Comparison of ENCODE assay signal across 30 mouse cellular contexts in the genomic region with DNA sequence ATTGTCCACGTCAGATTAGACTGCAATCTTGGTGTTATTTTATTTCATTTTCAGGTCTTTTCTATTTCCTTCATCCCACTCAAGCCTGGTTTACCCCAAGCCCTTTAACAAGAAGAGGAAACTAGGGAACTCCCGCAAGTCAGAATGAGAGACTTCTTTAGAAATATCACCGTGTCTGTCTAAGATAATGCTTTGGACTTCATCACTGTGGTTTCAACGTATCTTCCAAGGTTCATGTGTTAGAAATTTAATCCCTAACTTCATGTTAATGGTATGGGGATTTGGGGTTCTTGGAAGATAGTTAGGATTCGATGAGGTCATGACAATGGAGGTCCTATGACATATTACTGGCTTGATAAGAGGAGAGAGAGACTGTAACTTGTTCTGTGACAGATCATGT.
"Had no signal": no experiment of that assay in that cellular context is flagged by ENCODE, and none has a peak within 500 bp of the region (broad histone marks: within the 10 kb centered on the region; RNA-seq: fewer than 3 reads in every experiment).

No protein-coding gene starts in this region.

- H3K4me3 ChIP-seq: heart, embryonic 12.5 days; heart, embryonic 13.5 days; heart, embryonic 15.5 days; hindbrain, embryonic 10.5 days; hindbrain, embryonic 12.5 days; hindbrain, embryonic 13.5 days; hindbrain, embryonic 15.5 days; intestine, embryonic 15.5 days; kidney, embryonic 15.5 days; layer of hippocampus, adult 2 months; left cerebral cortex, adult 2 months had no signal

- H3K27me3 ChIP-seq: heart, embryonic 12.5 days; heart, embryonic 15.5 days; hindbrain, embryonic 12.5 days; hindbrain, embryonic 13.5 days; hindbrain, embryonic 15.5 days; intestine, embryonic 15.5 days; kidney, embryonic 15.5 days had no signal

- H3K9me3 ChIP-seq: heart, embryonic 12.5 days; heart, embryonic 13.5 days; heart, embryonic 15.5 days; hindbrain, embryonic 10.5 days; hindbrain, embryonic 12.5 days; hindbrain, embryonic 13.5 days; hindbrain, embryonic 15.5 days; intestine, embryonic 15.5 days; kidney, embryonic 15.5 days had no signal

- H3K4me1 ChIP-seq: heart, embryonic 12.5 days; heart, embryonic 13.5 days; heart, embryonic 15.5 days; hindbrain, embryonic 10.5 days; hindbrain, embryonic 12.5 days; hindbrain, embryonic 13.5 days; hindbrain, embryonic 15.5 days; intestine, embryonic 15.5 days; kidney, embryonic 15.5 days had no signal

- DNase-seq: heart, postnatal 10 days; heart, postnatal 14 days; heart, postnatal 36 days; heart, postnatal 4 days; kidney, adult 11 months; kidney, adult 18-20 months; kidney, adult 2 months; kidney, adult 8-10 months; kidney, adult 9 months; kidney, postnatal 10 days; kidney, postnatal 14 days; kidney, postnatal 25 days; kidney, postnatal 36 days; kidney, postnatal 4 days; layer of hippocampus, adult 9-11 months; layer of hippocampus, postnatal 36 days had no signal

- H3K36me3 ChIP-seq: heart, embryonic 12.5 days; heart, embryonic 13.5 days; heart, embryonic 15.5 days; hindbrain, embryonic 10.5 days; hindbrain, embryonic 12.5 days; hindbrain, embryonic 13.5 days; hindbrain, embryonic 15.5 days; intestine, embryonic 15.5 days; kidney, embryonic 15.5 days had no signal

- H3K9ac ChIP-seq: heart, embryonic 12.5 days; heart, embryonic 13.5 days; heart, embryonic 15.5 days; hindbrain, embryonic 12.5 days; hindbrain, embryonic 13.5 days; hindbrain, embryonic 14.5 days; hindbrain, embryonic 15.5 days; intestine, embryonic 15.5 days; kidney, embryonic 15.5 days had no signal

- H3K27ac ChIP-seq: heart, embryonic 13.5 days; heart, embryonic 15.5 days; hindbrain, embryonic 10.5 days; hindbrain, embryonic 12.5 days; hindbrain, embryonic 13.5 days; hindbrain, embryonic 14.5 days; hindbrain, embryonic 15.5 days; hindbrain, postnatal 0 days; intestine, embryonic 15.5 days; kidney, embryonic 15.5 days; kidney, postnatal 0 days; layer of hippocampus, adult 2 months; left cerebral cortex, adult 2 months had no signal
